Mouse (Mus musculus) CH12F3 (cell line): Measurements from ENCODE around the gene Rpl28.
"Not testable (repeated sequence)": the region's sequence is repeated elsewhere in the genome, so short reads cannot be mapped to it uniquely, and the experiment has no call there.

Experiments used
- in situ Hi-C: fragments of 300-500 bp; cut with MboI; formaldehyde crosslinking; loops from 2 replicates; pipeline ENCODE4 v1.14.3; 2020; ENCODE audit warnings: low sequenced_read_pairs

Rpl28 gene

GRCm38 (mm10) chr7:4782759-4783158 lies 9.9 kb upstream of the Rpl28 start, which contains the start of the genes Il11 and Tmem190:
Gene Il11, minus strand, starts transcription at chr7:4782859.
Gene Tmem190, plus strand, starts transcription at chr7:4782937.
- in situ Hi-C loops, result no loop called here

GRCm38 (mm10) chr7:4783667-4784268 lies 8.9 kb upstream of the Rpl28 start:
- in situ Hi-C loops, result no loop called here

GRCm38 (mm10) chr7:4788499-4789435 lies 3.9 kb upstream of the Rpl28 start:
- in situ Hi-C loops, result no loop called here

- in situ Hi-C loops, result no loop called here
Measured at GRCm38 (mm10) chr7:4789436-4789935, 3.2 kb upstream of the Rpl28 start, which contains the start of gene Tmem238. Gene Tmem238, minus strand, starts transcription at chr7:4789656.

GRCm38 (mm10) chr7:4793248-4793647 lies 574 bp downstream of the Rpl28 start:
- in situ Hi-C loops, result not testable (repeated sequence)

GRCm38 (mm10) chr7:4793674-4794073 lies 1.0 kb downstream of the Rpl28 start:
- in situ Hi-C loops, result no loop called here

- in situ Hi-C loops, result no loop called here
Measured at GRCm38 (mm10) chr7:4794631-4795168, 2.0 kb downstream of the Rpl28 start.

- in situ Hi-C loops, result no loop called here
Measured at GRCm38 (mm10) chr7:4795767-4796433, 3.2 kb downstream of the Rpl28 start.

GRCm38 (mm10) chr7:4802247-4802646 lies 9.6 kb downstream of the Rpl28 start:
- in situ Hi-C loops, result no loop called here

GRCm38 (mm10) chr7:4806716-4807115 lies 14.0 kb downstream of the Rpl28 start:
- in situ Hi-C loops, result no loop called here

- in situ Hi-C loops, result not testable (repeated sequence)
Measured at GRCm38 (mm10) chr7:4811131-4811530, 18.5 kb downstream of the Rpl28 start.

- in situ Hi-C loops, result no loop called here
Measured at GRCm38 (mm10) chr7:4811842-4812302, 19.2 kb downstream of the Rpl28 start.

GRCm38 (mm10) chr7:4812303-4813104 lies 19.8 kb downstream of the Rpl28 start, which contains the start of gene Ube2s:
Gene Ube2s, minus strand, starts transcription at chr7:4812590.
- in situ Hi-C loops, result no loop called here

GRCm38 (mm10) chr7:4813105-4813791 lies 20.6 kb downstream of the Rpl28 start:
- in situ Hi-C loops, result no loop called here

GRCm38 (mm10) chr7:4816559-4816958 lies 23.9 kb downstream of the Rpl28 start:
- in situ Hi-C loops, result no loop called here

GRCm38 (mm10) chr7:4820925-4821324 lies 28.3 kb downstream of the Rpl28 start:
- in situ Hi-C loops, result not testable (repeated sequence)

GRCm38 (mm10) chr7:4821690-4822089 lies 29.0 kb downstream of the Rpl28 start:
- in situ Hi-C loops, result no loop called here

- in situ Hi-C loops, result no loop called here
Measured at GRCm38 (mm10) chr7:4822162-4822907, 29.7 kb downstream of the Rpl28 start.

- in situ Hi-C loops, result no loop called here
Measured at GRCm38 (mm10) chr7:4825365-4825764, 32.7 kb downstream of the Rpl28 start.
